Mouse (Mus musculus) kidney, embryonic 16.5 days (tissue): ENCODE results near the gene Mcidas. TPM values are rescaled to one million over a fixed set of nuclear protein-coding genes. Genes with fewer than 3 reads are reported as not detected.
A peak's percentile ranks its signal among the peaks of the same experiment; 100 is the strongest.

ENCODE experiments used
- ATAC-seq: fragments of 200-750 bp; cut with Nextera tagmentation; 2 replicates; pipeline ENCODE4 v1.8.0; 2017; ENCODE audit warnings: moderate TSS enrichment; ENCODE audit not compliant: low FRiP score, low TSS enrichment
- H3K27ac ChIP-seq: fragments of 300-500 bp; sonication (generic); 2 replicates; pipeline ENCODE4 v1.5.1; 2014; ENCODE audit warnings: low read length
- H3K27me3 ChIP-seq: fragments of 300-500 bp; sonication (generic); 2 replicates; pipeline ENCODE4 v1.6.1; 2014; ENCODE audit warnings: low read length, control low read depth, mixed read lengths; ENCODE audit not compliant: insufficient read depth
- H3K36me3 ChIP-seq: fragments of 300-500 bp; sonication (generic); 2 replicates; pipeline ENCODE4 v1.6.1; 2014; ENCODE audit warnings: low read length, control low read depth, mixed read lengths; ENCODE audit not compliant: insufficient read depth
- H3K4me1 ChIP-seq: fragments of 300-500 bp; sonication (generic); 2 replicates; pipeline ENCODE4 v1.6.1; 2014; ENCODE audit warnings: low read length, control low read depth, mixed read lengths; ENCODE audit not compliant: insufficient read depth
- H3K4me2 ChIP-seq: fragments of 300-500 bp; sonication (generic); replicated peaks from 2 replicates; pipeline ENCODE4 v1.6.1; 2014; ENCODE audit warnings: low read depth, low read length
- H3K4me3 ChIP-seq: fragments of 300-500 bp; sonication (generic); 2 replicates; pipeline ENCODE4 v1.5.1; 2014; ENCODE audit warnings: mild to moderate bottlenecking, low read length
- H3K9ac ChIP-seq: fragments of 300-500 bp; sonication (generic); replicated peaks from 2 replicates; pipeline ENCODE4 v1.6.1; 2014; ENCODE audit warnings: low read length
- H3K9me3 ChIP-seq: fragments of 300-500 bp; sonication (generic); 2 replicates; pipeline ENCODE4 v1.6.1; 2016; ENCODE audit warnings: low read length, control low read depth
- WGBS: fragments of 180-500 bp; shearing (Covaris S2); extraction: QIAGEN DNeasy Blood & Tissue Kit; methylation state at CpG from one replicate; pipeline ENCODE4 v1.1.7; 2014; 5-methylcytosine and 5-hydroxymethylcytosine counted together
- polyA plus RNA-seq: library from polyadenylated mRNA; unstranded; fragments of >200 nt; fragmentation: Nextera tagmentation; extraction: Ambion mirVana; gene quantifications from 2 replicates; pipeline ENCODE4 v1.2.1, GENCODE M21; 2015

Mcidas gene
- polyA plus RNA-seq: 0.34 TPM in 1 of 2 replicates, not detected in the other

DNA sequence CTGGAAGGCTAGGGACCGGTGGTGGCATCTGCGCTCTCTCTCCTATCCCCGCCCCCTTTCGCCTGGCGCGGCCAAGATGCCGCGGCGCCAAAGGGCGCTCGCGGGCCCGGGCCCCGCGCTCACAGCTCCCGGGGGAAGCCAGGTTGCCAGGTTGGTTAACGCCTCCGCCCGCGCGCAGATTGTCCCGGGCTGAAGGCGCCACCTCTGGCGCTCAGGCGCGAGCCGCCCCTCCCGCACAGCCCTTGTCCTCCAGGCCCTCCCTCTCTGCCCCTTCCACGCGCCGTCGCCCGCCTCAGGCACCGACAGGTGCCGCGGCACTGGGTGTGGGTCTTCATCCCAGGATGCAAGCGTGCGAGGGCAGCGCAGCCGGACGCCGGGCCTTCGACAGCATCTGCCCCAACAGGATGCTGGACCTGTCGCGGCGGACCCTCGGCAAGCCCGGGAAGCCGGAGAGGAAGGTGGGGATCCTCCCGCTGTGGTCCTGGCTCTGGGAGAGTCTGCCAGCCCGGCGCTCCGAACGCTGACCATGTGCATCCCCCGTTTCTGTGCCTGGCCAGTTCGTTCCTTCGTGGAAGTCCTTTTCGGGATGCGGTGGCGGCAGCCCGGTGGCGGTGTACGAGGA, at the start of gene Mcidas:
Mcidas (plus strand) TSS at position 315 of the 622 bp plus-strand sequence.
- WGBS: under 1% methylated on average over 59 of the region's 63 CpGs
- Histone ChIP-seq H3K9ac (no peak within 1 kb of the TSS; the same call in 1 of the 2 replicates), H3K4me2 (peak within 1 kb of the TSS; percentile 84), H3K9me3 (no peaks in the 10 kb centered on the region), H3K27ac (no peak within 1 kb of the TSS), H3K4me3 (peak within 1 kb of the TSS; percentile 51), H3K27me3 (peaks cover 93% of the 10 kb centered on the region), H3K4me1 (peaks cover 38% of the 10 kb centered on the region), H3K36me3 (no peaks in the 10 kb centered on the region)
- peak; percentile 33; the same call in 1 of the 2 replicates for ATAC-seq

DNA sequence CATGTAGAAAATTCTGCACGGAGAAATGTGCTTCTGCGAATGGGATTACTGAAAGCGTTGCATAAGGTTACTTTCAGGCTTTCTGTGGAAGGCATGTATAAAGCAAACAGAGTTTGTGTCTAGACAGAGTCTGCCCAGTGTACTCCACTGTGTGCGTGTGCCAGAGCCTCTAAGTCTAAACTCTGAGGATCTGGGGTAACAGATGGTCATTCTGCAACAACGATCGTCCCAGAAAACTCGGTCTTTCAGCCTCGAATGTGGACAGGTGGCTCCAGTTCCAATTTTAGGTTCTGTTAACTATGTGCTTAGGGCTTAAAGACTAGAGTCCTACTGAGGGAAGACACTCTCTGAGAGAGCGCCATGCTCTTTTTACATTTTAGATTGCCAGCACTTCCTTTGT, 48.3 kb upstream of the Mcidas start:
- Histone ChIP-seq H3K4me3 (no peak overlapping the region), H3K27ac (no peak overlapping the region), H3K9ac (no peak overlapping the region), H3K9me3 (no peaks in the 10 kb centered on the region), H3K4me1 (no peaks in the 10 kb centered on the region), H3K4me2 (no peak overlapping the region), H3K36me3 (peaks cover 46% of the 10 kb centered on the region), H3K27me3 (no peaks in the 10 kb centered on the region)
- WGBS: 91% methylated on average over 9 of the region's 9 CpGs
- no peak for ATAC-seq

DNA sequence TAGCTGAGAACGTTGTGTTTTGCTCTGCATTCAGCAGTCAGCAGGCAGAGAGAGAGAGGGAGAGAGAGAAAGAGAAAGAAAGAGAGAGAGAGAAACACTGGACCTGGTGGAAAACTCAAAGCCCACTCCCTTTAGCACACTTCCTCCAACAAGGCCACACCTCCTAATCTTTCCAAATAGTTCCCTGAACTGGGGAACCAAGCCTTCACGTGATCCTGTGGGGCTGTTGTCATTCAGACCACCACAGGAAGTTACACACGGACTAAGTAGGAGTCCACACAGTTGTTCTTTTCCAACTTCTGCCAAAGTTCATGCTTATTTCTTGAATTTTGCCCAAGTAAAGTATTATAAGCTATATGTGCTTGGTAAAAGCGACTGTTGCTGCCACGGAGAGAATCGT, 47.7 kb upstream of the Mcidas start:
- Histone ChIP-seq H3K27ac (no peak overlapping the region), H3K4me3 (no peak overlapping the region), H3K9me3 (no peaks in the 10 kb centered on the region), H3K27me3 (no peaks in the 10 kb centered on the region), H3K36me3 (peaks cover 49% of the 10 kb centered on the region), H3K4me2 (no peak overlapping the region), H3K9ac (no peak overlapping the region), H3K4me1 (no peaks in the 10 kb centered on the region)
- 93% methylated on average over 6 of the region's 6 CpGs for WGBS
- ATAC-seq: no peak

DNA sequence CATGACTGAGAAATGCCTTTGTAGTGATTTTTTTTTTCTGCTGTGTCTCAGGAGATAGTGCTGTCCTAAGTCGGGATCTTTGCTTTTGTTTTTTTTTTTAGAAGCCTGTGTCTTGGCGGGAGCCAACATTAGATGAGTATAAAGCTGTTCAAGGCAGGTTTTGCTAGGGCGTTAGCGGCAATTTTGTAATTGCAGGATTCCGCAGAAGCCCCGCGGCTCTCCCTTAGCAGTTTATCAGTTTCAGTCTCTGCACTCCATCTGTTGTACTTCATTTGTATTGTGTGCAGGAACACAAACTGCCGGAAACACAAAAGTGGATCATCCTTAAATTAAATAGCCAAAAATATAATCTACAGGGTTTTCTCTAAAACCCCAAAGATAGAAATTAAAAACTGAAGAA, 39.6 kb upstream of the Mcidas start:
- H3K27me3 ChIP-seq: no peaks in the 10 kb centered on the region
- no peak overlapping the region for H3K27ac ChIP-seq
- peaks cover 63% of the 10 kb centered on the region for H3K36me3 ChIP-seq
- ATAC-seq: no peak
- no peaks in the 10 kb centered on the region for H3K4me1 ChIP-seq
- WGBS: 94% methylated on average over 8 of the region's 8 CpGs
- H3K9me3 ChIP-seq: no peaks in the 10 kb centered on the region
- H3K9ac ChIP-seq: no peak overlapping the region
- H3K4me3 ChIP-seq: no peak overlapping the region
- no peak overlapping the region for H3K4me2 ChIP-seq

DNA sequence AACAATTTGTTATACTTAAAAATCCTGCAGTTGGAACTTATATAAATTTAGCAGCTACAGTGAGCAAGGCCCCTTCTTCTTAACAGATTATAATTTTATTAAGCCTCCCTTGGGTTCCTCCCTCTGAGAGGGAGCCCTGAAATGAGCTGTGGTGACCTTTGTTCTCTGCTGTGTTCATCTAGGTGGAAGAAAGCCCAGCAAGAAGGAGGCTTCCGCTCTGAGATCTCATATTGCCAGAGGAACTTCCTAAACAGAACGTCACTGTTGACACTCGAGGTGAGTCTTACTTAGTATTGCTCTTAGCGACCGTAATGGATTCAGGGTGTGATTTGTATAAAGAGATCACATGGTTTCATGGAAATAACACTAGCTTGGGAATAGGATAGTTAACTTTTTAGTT, 30.6 kb upstream of the Mcidas start:
- Histone ChIP-seq H3K9me3 (no peaks in the 10 kb centered on the region), H3K27me3 (no peaks in the 10 kb centered on the region), H3K4me1 (no peaks in the 10 kb centered on the region), H3K27ac (no peak overlapping the region), H3K9ac (no peak overlapping the region), H3K4me2 (no peak overlapping the region), H3K4me3 (no peak overlapping the region), H3K36me3 (peaks cover 42% of the 10 kb centered on the region)
- ATAC-seq: no peak
- WGBS: 50% methylated on average over 5 of the region's 5 CpGs

DNA sequence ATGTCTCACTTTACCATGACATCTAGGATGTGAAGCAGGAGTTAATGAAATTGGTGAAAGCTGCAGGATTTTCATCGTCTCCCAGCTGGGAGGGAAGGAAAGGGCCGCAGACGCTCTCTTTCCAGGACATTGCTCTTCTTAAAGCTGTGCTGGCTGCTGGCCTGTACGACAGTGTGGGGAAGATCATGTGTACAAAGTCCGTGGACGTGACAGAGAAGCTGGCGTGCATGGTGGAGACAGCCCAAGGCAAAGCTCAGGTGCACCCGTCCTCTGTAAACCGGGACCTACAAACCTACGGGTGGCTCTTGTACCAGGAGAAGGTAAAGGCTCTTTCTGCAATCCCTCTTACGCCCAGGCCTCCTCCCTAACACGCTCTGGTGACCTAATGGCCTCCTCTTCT, 29.2 kb upstream of the Mcidas start:
- Histone ChIP-seq H3K27me3 (no peaks in the 10 kb centered on the region), H3K9me3 (no peaks in the 10 kb centered on the region), H3K36me3 (peaks cover 41% of the 10 kb centered on the region), H3K4me3 (no peak overlapping the region), H3K9ac (no peak overlapping the region; the same call in 1 of the 2 replicates), H3K4me1 (no peaks in the 10 kb centered on the region), H3K4me2 (no peak overlapping the region), H3K27ac (no peak overlapping the region)
- 65% methylated on average over 12 of the region's 12 CpGs for WGBS
- ATAC-seq: no peak

DNA sequence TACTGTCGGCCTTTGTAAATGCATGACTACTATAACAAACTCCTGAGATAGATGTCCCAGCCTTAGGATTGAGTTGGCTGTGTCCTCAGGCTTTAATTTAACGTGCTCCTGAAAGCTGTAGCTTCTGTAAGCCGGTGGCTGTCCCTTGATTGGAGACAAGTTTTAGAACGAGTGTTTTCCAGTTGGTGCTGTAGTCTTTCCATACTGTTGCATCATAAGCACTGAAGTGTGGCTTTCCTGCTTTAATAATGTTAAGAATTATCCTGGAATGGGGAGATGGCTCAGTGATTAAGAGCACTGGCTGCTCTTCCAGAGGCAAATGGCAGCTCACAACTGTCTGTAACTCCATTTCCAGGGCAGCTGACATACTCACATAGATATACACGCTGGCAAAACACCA, 26.4 kb upstream of the Mcidas start:
- ATAC-seq: no peak
- Histone ChIP-seq H3K27ac (no peak overlapping the region), H3K9ac (no peak overlapping the region), H3K27me3 (no peaks in the 10 kb centered on the region), H3K36me3 (peaks cover 37% of the 10 kb centered on the region), H3K4me2 (no peak overlapping the region), H3K9me3 (no peaks in the 10 kb centered on the region), H3K4me3 (no peak overlapping the region), H3K4me1 (no peaks in the 10 kb centered on the region)
- 92% methylated on average over 5 of the region's 5 CpGs for WGBS

DNA sequence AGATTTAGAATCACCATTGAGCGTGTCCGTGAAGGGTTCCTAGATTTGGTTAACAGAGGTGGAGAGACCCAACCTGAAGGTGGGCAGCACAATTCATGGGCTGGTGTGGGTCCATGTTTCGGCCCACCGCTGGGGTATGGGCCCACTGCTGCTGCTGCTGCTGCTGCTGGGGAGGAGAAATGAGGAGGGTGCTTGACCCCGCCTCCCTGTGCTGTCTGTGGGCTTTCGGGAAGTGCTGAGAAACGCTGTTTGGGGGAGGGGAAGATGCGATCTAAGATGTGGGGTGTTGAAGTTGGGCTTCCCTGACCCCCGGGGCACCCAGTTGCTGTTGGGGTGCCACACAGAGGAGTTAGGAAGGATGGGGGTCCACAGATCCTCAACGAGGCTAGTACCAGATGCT, 16.9 kb upstream of the Mcidas start:
- H3K9ac ChIP-seq: no peak overlapping the region
- WGBS: 45% methylated on average over 10 of the region's 10 CpGs
- no peaks in the 10 kb centered on the region for H3K27me3 ChIP-seq
- no peak overlapping the region for H3K27ac ChIP-seq
- no peaks in the 10 kb centered on the region for H3K9me3 ChIP-seq
- ATAC-seq: no peak
- H3K4me2 ChIP-seq: peak overlapping the region; percentile 28
- no peaks in the 10 kb centered on the region for H3K36me3 ChIP-seq
- H3K4me3 ChIP-seq: no peak overlapping the region
- H3K4me1 ChIP-seq: no peaks in the 10 kb centered on the region

DNA sequence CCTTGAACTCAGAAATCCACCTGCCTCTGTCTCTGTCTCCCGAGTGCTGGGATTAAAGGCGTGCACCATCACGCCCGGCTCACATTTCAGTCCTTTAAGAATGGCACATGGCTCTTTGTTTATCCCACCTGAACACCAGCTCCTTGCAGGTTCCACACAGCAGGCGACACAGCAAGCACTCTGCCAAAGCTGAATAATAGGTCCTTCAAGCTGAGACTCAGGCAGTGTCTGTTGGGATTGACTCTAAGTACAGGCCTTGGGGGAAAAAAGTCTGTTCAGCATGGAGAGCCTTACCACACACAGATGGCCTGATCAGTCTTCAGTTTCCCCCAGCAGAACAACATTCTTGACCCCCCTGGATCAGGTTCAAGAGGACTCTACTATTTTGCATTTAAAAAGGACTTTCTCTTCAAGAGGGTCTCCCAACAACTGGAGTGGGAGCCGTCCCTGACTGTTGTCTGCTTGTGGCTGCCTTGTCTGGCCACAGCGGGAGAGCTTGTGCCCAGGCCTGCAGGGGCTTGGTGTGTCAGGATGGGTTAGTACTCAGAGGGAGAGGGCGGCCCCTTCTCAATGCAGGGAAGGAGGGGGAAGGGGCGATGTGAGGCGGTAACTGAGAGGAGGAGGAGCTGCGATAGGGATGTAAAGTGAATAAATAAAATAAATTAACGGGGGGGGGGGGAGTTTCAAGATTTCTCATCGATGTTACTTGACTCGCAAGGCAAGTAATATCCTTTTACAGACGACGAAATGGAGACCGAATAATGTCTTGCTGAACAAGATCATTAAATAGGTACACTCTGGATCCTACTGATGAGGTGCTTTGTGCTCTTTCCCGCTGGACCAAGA, 7.8 kb upstream of the Mcidas start:
- no peak overlapping the region for H3K27ac ChIP-seq
- ATAC-seq: no peak
- no peaks in the 10 kb centered on the region for H3K36me3 ChIP-seq
- H3K27me3 ChIP-seq: peaks cover 55% of the 10 kb centered on the region
- H3K4me2 ChIP-seq: 0 out of 2 replicates have a peak overlapping the region, but pooled peaks have one; percentile 99
- no peak overlapping the region for H3K9ac ChIP-seq
- H3K4me1 ChIP-seq: peaks cover 34% of the 10 kb centered on the region
- 14% methylated on average over 16 of the region's 18 CpGs for WGBS
- no peak overlapping the region for H3K4me3 ChIP-seq
- no peaks in the 10 kb centered on the region for H3K9me3 ChIP-seq

DNA sequence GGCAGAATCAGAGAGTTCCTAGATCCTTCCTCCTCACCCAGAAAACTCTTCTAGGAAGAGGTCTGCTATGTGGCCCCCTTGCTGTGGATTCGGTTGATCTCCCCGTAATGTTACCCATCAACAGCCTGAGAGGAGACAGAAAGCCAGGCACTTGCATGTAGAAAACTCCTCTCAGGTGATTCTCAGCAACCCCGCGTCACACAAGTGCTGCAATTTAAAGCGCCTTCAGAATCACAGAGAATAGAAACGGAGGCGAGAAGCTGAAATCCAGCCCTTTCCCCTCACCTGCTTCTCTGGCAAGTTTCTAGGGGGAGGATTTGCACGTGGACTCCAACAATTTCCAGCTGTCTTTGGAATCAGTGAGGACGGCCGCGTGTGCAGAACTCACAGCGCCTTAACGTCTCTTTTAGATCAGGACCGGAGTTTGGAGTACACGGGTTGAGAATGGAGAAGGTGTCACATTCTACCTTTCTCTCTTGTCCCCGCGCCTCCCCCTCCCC, 7.1 kb upstream of the Mcidas start:
- H3K36me3 ChIP-seq: no peaks in the 10 kb centered on the region
- H3K4me3 ChIP-seq: peak overlapping the region; percentile 63
- H3K9ac ChIP-seq: no peak overlapping the region
- peaks cover 62% of the 10 kb centered on the region for H3K27me3 ChIP-seq
- peak overlapping the region; percentile 99 for H3K4me2 ChIP-seq
- ATAC-seq: no peak
- under 1% methylated on average over 17 of the region's 17 CpGs for WGBS
- H3K9me3 ChIP-seq: no peaks in the 10 kb centered on the region
- peaks cover 37% of the 10 kb centered on the region for H3K4me1 ChIP-seq
- no peak overlapping the region for H3K27ac ChIP-seq
